Mouse (Mus musculus): ENCODE data around the gene Lpin3. TPM values are rescaled to one million over a fixed set of nuclear protein-coding genes. Genes with fewer than 3 reads are reported as not detected.

Gene Lpin3
- total and polyA plus RNA-seq, 2 experiments from 2014 or later = 0.10 to 0.27 TPM

- H3K9ac ChIP-seq = peak within 1 kb of the TSS; percentile 98
Measured at GRCm38 (mm10) chr2:160872890-160873382, 7.5 kb upstream of the Lpin3 start, which contains the start of gene Zhx3. TSS of gene Zhx3 (minus strand) at chr2:160872998.

GRCm38 (mm10) chr2:160874231-160874877 is 6.1 kb upstream of the Lpin3 start:
- no peak for TF ChIP-seq CTCF (IDR thresholded peaks at IDR 0.05; ENCODE audit: low read depth)
- WGBS = 90% methylated on average over 5 of the region's 5 CpGs

More at GRCm38 (mm10) chr2:160872890-160873382, 7.5 kb upstream of the Lpin3 start, which contains the start of gene Zhx3:
- Histone ChIP-seq H3K27ac (ENCODE audit: low read depth, low read length) (peak within 1 kb of the TSS; percentile 98), H3K4me3 (ENCODE audit: low read depth, low read length) (peak within 1 kb of the TSS; percentile 99), H3K4me1 (ENCODE audit: insufficient read depth) (peaks cover 6% of the 10 kb centered on the region; the same call in 1 of the 2 replicates), H3K27me3 (ENCODE audit: insufficient read depth, low read length) (no peaks in the 10 kb centered on the region), H3K9me3 (ENCODE audit: low read length) (no peaks in the 10 kb centered on the region), H3K36me3 (ENCODE audit: insufficient read depth) (no peaks in the 10 kb centered on the region), H3K4me2 (ENCODE audit: low read depth) (peak within 1 kb of the TSS; percentile 70)
- DNase-seq (peak; percentile 98), ATAC-seq (peak; percentile 97)
- no peak for TF ChIP-seq CTCF (IDR thresholded peaks at IDR 0.05; ENCODE audit: low read depth)
- under 1% methylated on average over 46 of the region's 48 CpGs for WGBS

GRCm38 (mm10) chr2:160876115-160876514 is 4.4 kb upstream of the Lpin3 start:
- Histone ChIP-seq H3K36me3 (ENCODE audit: insufficient read depth) (no peaks in the 10 kb centered on the region), H3K27me3 (ENCODE audit: insufficient read depth, low read length) (no peaks in the 10 kb centered on the region), H3K9me3 (ENCODE audit: low read length) (no peaks in the 10 kb centered on the region), H3K4me2 (ENCODE audit: low read depth) (no peak overlapping the region), H3K4me1 (ENCODE audit: insufficient read depth) (peaks cover 5% of the 10 kb centered on the region; the same call in 1 of the 2 replicates), H3K4me3 (ENCODE audit: low read depth, low read length) (no peak overlapping the region), H3K27ac (ENCODE audit: low read depth, low read length) (no peak overlapping the region), H3K9ac (no peak overlapping the region)
- WGBS = 89% methylated on average over 4 of the region's 4 CpGs
- DNase-seq (no peak), ATAC-seq (no peak)
- peak; percentile 41; the same call in 1 of the 2 replicates for TF ChIP-seq CTCF (IDR thresholded peaks at IDR 0.05; ENCODE audit: low read depth)

More at GRCm38 (mm10) chr2:160874231-160874877, 6.1 kb upstream of the Lpin3 start:
- H3K36me3 ChIP-seq (ENCODE audit: insufficient read depth) = no peaks in the 10 kb centered on the region
- no peak overlapping the region for H3K4me3 ChIP-seq (ENCODE audit: low read depth, low read length)
- H3K27ac ChIP-seq (ENCODE audit: low read depth, low read length) = no peak overlapping the region
- H3K27me3 ChIP-seq (ENCODE audit: insufficient read depth, low read length) = no peaks in the 10 kb centered on the region
- H3K9me3 ChIP-seq (ENCODE audit: low read length) = no peaks in the 10 kb centered on the region
- no peak for DNase-seq
- H3K4me2 ChIP-seq (ENCODE audit: low read depth) = no peak overlapping the region
- H3K9ac ChIP-seq = no peak overlapping the region
- ATAC-seq = no peak
- H3K4me1 ChIP-seq (ENCODE audit: insufficient read depth) = peaks cover 6% of the 10 kb centered on the region; the same call in 1 of the 2 replicates

- TF ChIP-seq CTCF (IDR thresholded peaks at IDR 0.05; ENCODE audit: low read depth) = no peak
- no peak for DNase-seq
Measured at GRCm38 (mm10) chr2:160881462-160882101, 1.1 kb downstream of the Lpin3 start.

GRCm38 (mm10) chr2:160882436-160882835 is 2.0 kb downstream of the Lpin3 start:
- no peak overlapping the region for H3K27ac ChIP-seq (ENCODE audit: low read depth, low read length)
- WGBS = 73% methylated on average over 5 of the region's 5 CpGs
- no peak for DNase-seq

More at GRCm38 (mm10) chr2:160881462-160882101, 1.1 kb downstream of the Lpin3 start:
- Histone ChIP-seq H3K27ac (ENCODE audit: low read depth, low read length) (no peak overlapping the region), H3K36me3 (ENCODE audit: insufficient read depth) (no peaks in the 10 kb centered on the region), H3K4me3 (ENCODE audit: low read depth, low read length) (no peak overlapping the region), H3K4me2 (ENCODE audit: low read depth) (no peak overlapping the region), H3K9me3 (ENCODE audit: low read length) (no peaks in the 10 kb centered on the region), H3K4me1 (ENCODE audit: insufficient read depth) (no peaks in the 10 kb centered on the region), H3K27me3 (ENCODE audit: insufficient read depth, low read length) (no peaks in the 10 kb centered on the region), H3K9ac (no peak overlapping the region)
- no peak for ATAC-seq
- 58% methylated on average over 6 of the region's 6 CpGs for WGBS

GRCm38 (mm10) chr2:160883912-160884311 is 3.4 kb downstream of the Lpin3 start:
- Histone ChIP-seq H3K9me3 (ENCODE audit: low read length) (no peaks in the 10 kb centered on the region), H3K27ac (ENCODE audit: low read depth, low read length) (no peak overlapping the region), H3K9ac (no peak overlapping the region), H3K4me3 (ENCODE audit: low read depth, low read length) (no peak overlapping the region), H3K27me3 (ENCODE audit: insufficient read depth, low read length) (no peaks in the 10 kb centered on the region), H3K36me3 (ENCODE audit: insufficient read depth) (no peaks in the 10 kb centered on the region), H3K4me2 (ENCODE audit: low read depth) (no peak overlapping the region), H3K4me1 (ENCODE audit: insufficient read depth) (0 out of 2 replicates have a peak, but pooled peaks cover 4% of the 10 kb centered on the region)
- no peak for TF ChIP-seq CTCF (IDR thresholded peaks at IDR 0.05; ENCODE audit: low read depth)
- ATAC-seq (no peak), DNase-seq (no peak)
- WGBS = 76% methylated on average over 4 of the region's 4 CpGs

More at GRCm38 (mm10) chr2:160882436-160882835, 2.0 kb downstream of the Lpin3 start:
- Histone ChIP-seq H3K4me2 (ENCODE audit: low read depth) (no peak overlapping the region), H3K9me3 (ENCODE audit: low read length) (no peaks in the 10 kb centered on the region), H3K4me3 (ENCODE audit: low read depth, low read length) (no peak overlapping the region), H3K36me3 (ENCODE audit: insufficient read depth) (no peaks in the 10 kb centered on the region), H3K9ac (no peak overlapping the region), H3K27me3 (ENCODE audit: insufficient read depth, low read length) (no peaks in the 10 kb centered on the region), H3K4me1 (ENCODE audit: insufficient read depth) (no peaks in the 10 kb centered on the region)
- no peak for TF ChIP-seq CTCF (IDR thresholded peaks at IDR 0.05; ENCODE audit: low read depth)
- no peak for ATAC-seq

- 30% methylated on average over 2 of the region's 2 CpGs for WGBS
- H3K36me3 ChIP-seq (ENCODE audit: insufficient read depth) = no peaks in the 10 kb centered on the region
- peak; percentile 36 for DNase-seq
- ATAC-seq = no peak
- H3K9me3 ChIP-seq (ENCODE audit: low read length) = no peaks in the 10 kb centered on the region
- H3K4me3 ChIP-seq (ENCODE audit: low read depth, low read length) = no peak overlapping the region
- no peak overlapping the region for H3K4me2 ChIP-seq (ENCODE audit: low read depth)
- H3K27ac ChIP-seq (ENCODE audit: low read depth, low read length) = no peak overlapping the region
- TF ChIP-seq CTCF (IDR thresholded peaks at IDR 0.05; ENCODE audit: low read depth) = peak; percentile 74
- no peaks in the 10 kb centered on the region for H3K27me3 ChIP-seq (ENCODE audit: insufficient read depth, low read length)
- H3K9ac ChIP-seq = no peak overlapping the region
- H3K4me1 ChIP-seq (ENCODE audit: insufficient read depth) = 0 out of 2 replicates have a peak, but pooled peaks cover 4% of the 10 kb centered on the region
Measured at GRCm38 (mm10) chr2:160884830-160885229, 4.4 kb downstream of the Lpin3 start.

Measured in forebrain, postnatal 0 days (tissue).